Mouse (Mus musculus) CD4-positive naive resting alpha-beta T cell, adult 76 days (primary cell): ENCODE results near the gene Fam78b. TPM values are rescaled to one million over a fixed set of nuclear protein-coding genes. Genes with fewer than 3 reads are reported as not detected.

Source experiments
- total RNA-seq: library from RNA; stranded (reverse); gene quantifications from one replicate; pipeline ENCODE4 v1.2.4, GENCODE M21; 2023

Gene Fam78b
- total RNA-seq: 0.50 TPM

DNA sequence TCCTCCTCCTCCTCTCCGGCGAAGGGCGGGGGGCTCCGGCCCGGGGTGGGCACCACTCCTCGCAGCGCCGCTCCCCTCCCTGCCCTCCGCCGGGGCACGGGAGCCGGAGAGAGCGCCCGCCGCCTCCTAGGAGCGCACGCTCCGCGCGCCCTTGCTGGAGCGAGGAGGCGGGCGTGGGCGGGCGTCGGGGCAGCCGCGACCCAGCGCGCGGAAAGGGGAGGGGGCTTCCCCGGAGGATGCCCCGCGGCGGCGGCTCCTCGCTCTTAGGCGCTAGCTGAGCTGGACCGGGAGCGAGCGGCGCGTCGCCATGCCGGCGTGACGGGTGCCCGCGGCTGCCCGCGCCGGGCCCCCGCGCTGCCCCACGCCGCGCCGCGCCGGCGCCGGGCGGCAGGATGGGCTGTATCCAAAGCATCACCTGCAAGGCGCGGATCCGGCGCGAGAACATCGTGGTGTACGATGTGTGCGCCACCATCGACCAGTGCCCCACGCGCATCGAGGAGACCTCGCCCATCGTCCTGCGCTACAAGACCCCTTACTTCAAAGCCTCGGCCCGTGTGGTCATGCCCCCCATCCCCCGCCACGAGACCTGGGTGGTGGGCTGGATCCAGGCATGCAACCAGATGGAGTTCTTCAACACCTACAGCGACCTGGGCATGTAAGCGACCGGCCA is at the start of gene Fam78b:
Fam78b (plus strand) TSS at position 244 of the 670 bp plus-strand sequence.

